Mouse (Mus musculus) left cerebral cortex, adult 11 months (tissue): ENCODE data around the gene Spag17.

Experiments
- DNase-seq: peaks from one replicate; pipeline ENCODE4 v3.0.0; 2022; ENCODE audit warnings: low spot score

The Spag17 gene

DNA sequence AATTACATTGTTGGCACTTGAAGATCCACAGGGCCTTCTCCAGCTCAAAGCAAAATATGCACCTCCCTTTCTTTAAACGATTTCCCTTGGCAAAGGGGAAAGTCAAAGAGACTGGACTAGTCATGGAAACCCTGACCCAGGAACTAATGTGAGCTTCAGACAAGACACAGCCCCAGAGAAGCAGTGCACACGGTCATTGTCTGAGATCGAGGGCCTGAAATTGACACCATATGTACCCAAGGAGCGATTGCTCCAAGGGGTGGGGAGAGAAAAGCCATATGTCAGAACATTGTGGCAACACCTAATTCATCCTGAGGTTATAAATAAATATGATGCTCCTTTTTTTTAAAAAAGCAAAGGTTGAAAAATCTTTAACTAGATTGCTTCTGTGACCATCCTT, 80.7 kb downstream of the Spag17 start:
- no peak for DNase-seq

GRCm38 (mm10) chr3:99966285-99966684, 81.1 kb downstream of the Spag17 start:
- no peak for DNase-seq

DNA sequence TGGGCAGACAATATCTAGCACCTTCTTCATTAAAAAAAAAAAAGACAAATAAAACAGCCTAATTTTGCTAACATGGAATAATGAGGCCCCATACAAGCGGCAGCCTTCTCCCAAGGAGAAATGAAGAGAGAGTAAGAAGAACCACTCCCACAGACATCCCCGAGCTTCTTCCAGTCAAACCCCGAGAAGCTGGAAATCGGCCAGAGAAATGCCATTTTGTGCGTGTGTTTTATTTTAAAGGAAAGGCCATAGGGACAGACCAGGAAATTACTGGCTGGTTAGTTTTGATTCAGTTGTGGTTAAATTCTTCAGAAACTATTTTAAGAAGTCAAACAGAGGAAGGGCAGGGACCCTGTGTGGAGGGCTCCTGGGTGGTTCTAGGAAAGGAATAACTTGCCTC, 85.6 kb downstream of the Spag17 start:
- no peak for DNase-seq

GRCm38 (mm10) chr3:99981046-99981445, 95.8 kb downstream of the Spag17 start:
- no peak for DNase-seq

GRCm38 (mm10) chr3:100004676-100005075, 119.5 kb downstream of the Spag17 start:
- no peak for DNase-seq

GRCm38 (mm10) chr3:100009807-100010206, 124.6 kb downstream of the Spag17 start:
- DNase-seq: no peak

- DNase-seq: no peak
Observed at GRCm38 (mm10) chr3:100014110-100014509, 128.9 kb downstream of the Spag17 start.

GRCm38 (mm10) chr3:100031291-100031690, 146.1 kb downstream of the Spag17 start:
- no peak for DNase-seq

DNA sequence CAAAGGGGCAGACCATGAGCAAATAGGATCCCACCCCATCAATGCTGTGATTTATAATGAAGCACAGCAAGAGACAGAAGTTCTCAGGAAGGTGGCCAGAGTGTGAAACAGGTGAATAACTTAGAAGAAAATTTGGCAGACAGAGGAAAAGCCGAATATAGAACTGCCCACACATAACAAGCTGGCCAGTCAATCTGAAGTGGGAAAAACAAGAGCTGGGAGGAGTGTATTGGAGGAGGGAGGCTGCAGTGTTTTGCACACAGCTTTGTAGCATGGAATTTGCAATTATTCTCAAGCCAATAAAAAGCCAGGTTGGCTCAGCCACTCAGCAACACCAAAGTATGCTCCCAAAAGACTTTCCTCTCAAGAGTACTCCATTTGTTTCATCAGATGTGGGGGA, 147.8 kb downstream of the Spag17 start:
- DNase-seq: no peak

GRCm38 (mm10) chr3:100034366-100034956, 149.3 kb downstream of the Spag17 start:
- DNase-seq: no peak

GRCm38 (mm10) chr3:100035097-100035496, 149.9 kb downstream of the Spag17 start:
- DNase-seq: no peak

GRCm38 (mm10) chr3:100036846-100037245, 151.6 kb downstream of the Spag17 start:
- DNase-seq: no peak

- no peak for DNase-seq
Observed at GRCm38 (mm10) chr3:100074406-100074805, 189.2 kb downstream of the Spag17 start.

GRCm38 (mm10) chr3:100102386-100103092, 217.3 kb downstream of the Spag17 start:
- DNase-seq: no peak

DNA sequence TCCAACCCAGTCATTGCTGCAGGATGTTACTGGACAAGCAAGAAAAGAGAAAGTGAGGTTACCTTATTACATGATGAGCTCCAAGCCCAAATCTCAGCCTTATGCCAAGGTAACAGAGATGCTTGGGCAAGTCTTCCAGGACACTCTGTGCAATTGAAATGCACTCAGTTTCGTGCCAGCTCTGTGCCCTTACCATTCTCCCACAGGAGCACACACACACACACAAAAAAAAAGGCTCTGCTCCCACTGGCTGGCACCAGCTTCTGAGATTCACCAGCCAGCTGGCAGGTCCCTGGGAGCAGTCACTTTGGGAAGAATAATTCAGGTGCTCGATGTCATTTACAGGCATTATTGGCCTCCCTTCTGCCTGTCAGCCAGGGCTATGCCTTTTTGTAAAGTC, 221.5 kb downstream of the Spag17 start:
- DNase-seq: no peak

- no peak for DNase-seq
Observed at GRCm38 (mm10) chr3:100118681-100119080, 233.5 kb downstream of the Spag17 start.

DNA sequence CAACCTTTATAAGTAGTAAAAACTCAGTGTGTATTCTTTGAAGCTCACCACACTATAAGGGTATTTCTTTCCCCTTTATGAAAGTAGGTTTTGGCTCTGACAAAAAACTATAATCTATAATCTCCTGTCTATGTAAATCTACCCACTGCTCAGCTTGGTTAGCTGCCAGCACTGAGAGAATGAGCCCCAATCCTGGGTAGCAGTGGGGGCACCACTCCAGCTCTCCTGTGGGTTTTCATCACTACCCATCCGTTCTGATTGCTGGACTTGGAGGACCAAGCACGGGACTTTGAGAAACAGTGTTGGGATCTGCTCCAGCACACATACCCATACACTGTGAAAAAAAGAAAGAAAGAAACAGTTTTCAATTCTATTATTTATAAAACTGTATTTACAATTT, 236.8 kb downstream of the Spag17 start:
- no peak for DNase-seq

GRCm38 (mm10) chr3:100122445-100122844, 237.2 kb downstream of the Spag17 start:
- no peak for DNase-seq

GRCm38 (mm10) chr3:100160682-100161445, 275.7 kb downstream of the Spag17 start:
- DNase-seq: no peak

DNA sequence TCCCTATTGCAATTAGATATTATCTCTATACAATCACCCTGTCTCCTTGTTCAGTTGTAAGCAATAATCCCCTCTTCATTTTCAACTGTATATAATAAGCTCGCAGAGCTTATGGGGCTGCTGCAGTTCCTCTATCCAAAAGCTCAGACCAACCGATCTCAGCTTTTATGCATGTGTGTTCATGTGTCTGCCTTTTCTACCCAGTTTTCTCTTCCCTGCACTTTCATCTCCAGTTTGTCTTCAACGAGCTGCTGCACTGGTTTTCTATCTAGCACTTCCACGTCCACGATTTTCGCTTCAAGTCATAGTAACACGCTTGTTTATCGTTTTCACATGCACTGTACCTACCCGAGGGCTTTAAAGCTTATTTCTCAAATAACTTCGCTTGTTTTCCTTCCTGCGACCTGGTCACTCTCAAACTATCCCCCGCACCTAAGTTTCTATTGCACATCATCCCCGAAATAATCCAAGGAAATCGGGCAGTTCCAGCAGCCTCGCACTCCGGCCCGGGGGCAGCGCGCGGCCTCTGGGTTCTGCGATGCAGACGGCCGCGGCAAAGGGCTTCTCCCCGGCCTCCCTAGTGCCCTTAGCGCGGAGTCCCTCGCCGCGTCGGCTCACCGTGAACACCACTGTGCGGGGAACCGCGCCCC, 276.6 kb downstream of the Spag17 start:
- DNase-seq: no peak

DNA sequence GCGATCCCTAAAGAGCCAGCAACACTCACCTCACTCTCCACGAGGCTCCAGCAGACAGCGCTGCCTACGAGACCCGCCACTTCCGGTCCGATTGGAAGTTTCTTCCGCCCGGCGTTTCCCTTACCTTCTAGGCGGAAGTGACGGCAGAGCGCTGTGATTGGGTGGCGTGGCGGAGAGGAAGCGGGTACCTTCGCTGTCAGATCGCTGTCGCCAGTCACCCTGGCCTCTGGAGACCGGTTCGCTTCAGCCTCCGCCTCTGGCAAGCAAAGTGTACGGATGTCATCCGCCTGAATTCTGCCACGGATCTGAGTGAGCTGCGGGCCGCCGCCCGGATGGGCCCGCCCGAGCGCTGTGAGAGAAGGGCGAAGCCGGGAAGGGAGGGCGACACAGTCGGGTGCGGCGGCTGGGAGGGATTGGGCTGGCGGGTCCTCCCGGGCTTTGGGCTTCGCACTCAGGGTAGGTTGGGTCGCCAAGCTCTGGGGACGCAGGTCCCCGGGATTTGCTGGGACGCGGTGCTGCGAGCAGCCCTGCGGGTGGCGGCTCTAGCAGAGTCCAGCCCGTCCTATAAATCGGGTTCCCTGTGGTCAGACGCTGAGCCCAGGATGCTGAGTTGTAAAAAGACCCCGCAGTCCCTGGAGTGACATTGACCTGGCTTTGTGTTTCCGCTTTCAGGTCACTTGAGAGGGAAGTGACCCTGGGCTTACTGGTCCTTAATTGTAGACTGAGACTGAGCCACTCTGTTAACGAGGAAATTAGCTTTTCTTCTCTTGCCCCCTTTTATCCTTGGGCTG, 277.3 kb downstream of the Spag17 start, which contains the start of the genes Gdap2 and Wdr3:
Gene Gdap2, plus strand, starts transcription at position 67 of the 791 bp plus-strand sequence.
Gene Wdr3, minus strand, starts transcription at position 93 of the 791 bp plus-strand sequence.
- DNase-seq: peak; percentile 85

DNA sequence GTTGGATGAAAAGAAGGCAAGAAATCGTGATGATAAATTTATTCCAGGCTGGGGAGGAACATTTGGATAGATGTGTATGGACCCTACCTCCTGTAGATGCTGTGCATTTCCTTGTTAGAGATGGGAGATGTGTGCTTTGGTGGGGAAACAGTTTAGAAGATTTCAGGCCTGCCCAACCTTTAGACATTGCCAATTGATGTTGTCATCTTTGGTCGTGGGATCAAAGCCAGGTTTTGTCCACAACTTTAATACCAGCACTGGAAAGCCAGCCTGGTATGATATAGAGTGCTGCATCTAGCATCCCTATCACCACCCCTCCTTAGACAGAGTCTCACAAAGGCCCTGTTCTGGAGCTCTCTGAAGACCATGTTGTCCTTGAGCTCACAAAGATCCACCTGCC, 278.4 kb downstream of the Spag17 start:
- no peak for DNase-seq
